In the genomic region with DNA sequence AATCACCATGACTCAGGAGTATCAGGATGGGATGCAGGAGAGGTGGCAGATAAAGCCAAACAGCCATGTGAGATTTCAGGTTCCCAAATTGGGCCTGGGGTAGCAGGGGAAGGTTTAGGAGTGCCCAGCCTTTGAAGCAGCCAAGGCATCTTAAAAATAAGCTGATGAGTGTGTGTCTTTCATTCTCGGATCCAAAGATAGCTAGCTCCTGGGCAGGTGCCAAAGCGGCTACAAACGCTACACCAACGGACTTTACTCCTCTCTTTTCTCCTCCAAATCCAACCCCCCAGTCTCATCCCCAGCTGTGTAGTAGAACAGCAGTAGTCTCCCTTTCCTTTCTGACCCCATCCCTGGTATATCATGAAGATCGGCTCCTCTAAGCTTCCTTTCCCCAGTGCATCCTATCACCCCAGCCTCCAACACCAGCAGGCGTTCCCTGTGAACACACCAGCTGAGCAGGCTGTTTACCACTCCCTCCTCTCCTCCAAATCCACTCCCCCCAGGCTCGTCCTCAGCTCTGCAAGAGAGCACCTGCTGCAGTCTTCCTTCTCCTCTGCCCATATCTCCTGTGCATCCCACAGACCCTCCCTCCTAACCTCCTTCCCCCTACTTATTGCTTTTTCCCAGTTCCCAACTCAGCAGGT, we compare ENCODE assay signal across 19 mouse cellular contexts.
A peak's percentile ranks its signal among the peaks of the same experiment; 100 is the strongest.
DNase-seq lines count a peak whose midpoint lies in the region.
"Had no signal": no experiment of that assay in that cellular context is flagged by ENCODE, and none has a peak within 500 bp of the region (broad histone marks: within the 10 kb centered on the region; RNA-seq: fewer than 3 reads in every experiment).

No protein-coding gene starts in this region.

- DNase-seq in cerebellum, postnatal 10 days = peak; percentile 46 to 50
- DNase-seq in cerebellum, postnatal 36 days = no peak
- peak; percentile 22 to 47 for DNase-seq in frontal cortex, postnatal 36 days (ENCODE audit: low spot score in 2 of 2)
- no peak for DNase-seq in frontal cortex, postnatal 25 days (ENCODE audit: low spot score in 2 of 2)
- peak; percentile 43 for DNase-seq in layer of hippocampus, adult 9-11 months
- DNase-seq in layer of hippocampus, adult 11-12 months (ENCODE audit: low spot score) = no peak
- DNase-seq in right cerebral cortex, postnatal 4 days = peak; percentile 31
- no peak for DNase-seq in right cerebral cortex, postnatal 36 days (ENCODE audit: low spot score in 2 of 2)
- DNase-seq: adrenal gland, adult 2 months; adrenal gland, postnatal 36 days; cerebellum, adult 2 months; embryo, embryonic 11 days; gastrocnemius, postnatal 14 days; heart, postnatal 36 days; kidney, adult 9 months; kidney, postnatal 10 days; lung, adult 18-20 months; thymus, adult 2 months; thymus, postnatal 36 days had no signal

Comparison
In these comparisons a context has a peak if more than half of its experiments do, and no peak if none do; other contexts are left out.
1. DNase-seq: peak in cerebellum, postnatal 10 days (2 of 2), frontal cortex, postnatal 36 days (2 of 2), layer of hippocampus, adult 9-11 months (single experiment) and right cerebral cortex, postnatal 4 days (single experiment); none in cerebellum, postnatal 36 days (0 of 2), frontal cortex, postnatal 25 days (0 of 2), layer of hippocampus, adult 11-12 months (single experiment) and right cerebral cortex, postnatal 36 days (0 of 2).